Mouse (Mus musculus) lung, adult 2 months (tissue): ENCODE data around the gene Cdca5. TPM values are rescaled to one million over a fixed set of nuclear protein-coding genes. Genes with fewer than 3 reads are reported as not detected.
A peak's percentile ranks its signal among the peaks of the same experiment; 100 is the strongest.
"Not testable (repeated sequence)": the region's sequence is repeated elsewhere in the genome, so short reads cannot be mapped to it uniquely, and the experiment has no call there.

Source experiments
- DNase-seq: peaks from one replicate; pipeline ENCODE4 v3.0.0; 2022
- H3K4me1 ChIP-seq: fragments of 200-500 bp; 2 replicates; pipeline ENCODE4 v1.6.1; 2011; ENCODE audit warnings: low read length; ENCODE audit not compliant: control insufficient read depth, insufficient read depth
- H3K4me3 ChIP-seq: fragments of 200-500 bp; replicated peaks from 2 replicates; pipeline ENCODE3; 2011; ENCODE audit warnings: low read depth, mild to moderate bottlenecking, control low read depth, low read length; ENCODE audit errors: extremely low read depth
- CTCF ChIP-seq: fragments of 200-500 bp; IDR thresholded peaks from 2 replicates; pipeline ENCODE4 v1.5.1; 2011; ENCODE audit warnings: mild to moderate bottlenecking, low read length, control low read depth; ENCODE audit not compliant: insufficient read depth
- POLR2A ChIP-seq: fragments of 200-500 bp; IDR thresholded peaks from 2 replicates; pipeline ENCODE4 v1.6.1; 2011; ENCODE audit warnings: low read depth, mild to moderate bottlenecking, control low read depth, low read length, borderline replicate concordance; ENCODE audit errors: extremely low read depth
- WGBS: fragments of 180-500 bp; shearing (Covaris S2); methylation state at CpG from one replicate; pipeline ENCODE4 v1.1.7; 2018; 5-methylcytosine and 5-hydroxymethylcytosine counted together
- polyA plus RNA-seq: library from polyadenylated mRNA; depleted of rRNA; stranded (reverse); fragments of >200 nt; gene quantifications from 2 replicates; pipeline ENCODE4 v1.2.3, GENCODE M21; 2012; rRNA removed

The Cdca5 gene
- polyA plus RNA-seq: 0.63 and 0.92 TPM in 2 replicates

DNA sequence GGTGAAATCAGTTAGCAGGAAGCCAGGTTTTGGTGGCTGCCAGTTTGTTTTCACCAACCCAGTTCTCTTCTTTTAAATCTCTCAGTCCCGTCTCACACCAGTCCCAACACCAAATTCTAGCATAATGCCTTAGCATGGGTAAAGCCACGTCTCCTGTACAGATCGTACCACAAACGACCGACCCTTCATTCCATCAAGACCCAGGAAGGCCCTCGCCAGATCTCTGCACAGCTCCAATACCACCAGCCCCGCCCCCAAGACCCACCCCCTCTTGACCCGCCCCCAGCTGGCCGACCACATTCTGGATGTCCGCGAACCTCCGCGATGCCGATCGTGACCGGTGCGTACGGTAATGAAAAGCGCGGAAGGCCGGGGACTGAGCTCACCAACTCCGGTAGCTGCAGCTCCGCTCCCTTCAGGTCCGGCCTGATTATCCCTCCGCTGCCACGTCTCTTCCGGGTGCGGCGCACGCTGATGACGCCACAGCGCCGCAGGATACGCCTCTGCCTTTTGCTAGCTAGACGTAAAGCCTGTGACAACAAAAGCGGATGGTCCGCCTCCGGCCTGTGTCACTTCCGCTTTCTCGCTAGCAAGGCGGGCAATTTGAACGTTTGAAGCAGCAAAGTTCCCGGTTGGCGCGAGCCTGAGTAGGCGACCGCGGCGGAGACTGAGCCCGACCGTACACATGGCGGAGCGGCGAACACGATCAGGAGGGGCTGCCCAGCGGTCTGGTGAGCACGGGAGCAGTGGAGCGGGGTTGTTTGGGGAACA, at the start of gene Cdca5, which contains the start of gene Zfpl1:
Gene Cdca5, plus strand, starts transcription at position 506 of the 771 bp plus-strand sequence.
Gene Zfpl1, minus strand, starts transcription at position 479 of the 771 bp plus-strand sequence.
- TF ChIP-seq POLR2A (peak; percentile 76; the same call in 1 of the 2 replicates), CTCF (no peak)
- WGBS: under 1% methylated on average over 58 of the region's 58 CpGs
- H3K4me3 ChIP-seq: peak within 1 kb of the TSS; percentile 94
- H3K4me1 ChIP-seq: peaks cover 7% of the 10 kb centered on the region
- DNase-seq: peak; percentile 96

DNA sequence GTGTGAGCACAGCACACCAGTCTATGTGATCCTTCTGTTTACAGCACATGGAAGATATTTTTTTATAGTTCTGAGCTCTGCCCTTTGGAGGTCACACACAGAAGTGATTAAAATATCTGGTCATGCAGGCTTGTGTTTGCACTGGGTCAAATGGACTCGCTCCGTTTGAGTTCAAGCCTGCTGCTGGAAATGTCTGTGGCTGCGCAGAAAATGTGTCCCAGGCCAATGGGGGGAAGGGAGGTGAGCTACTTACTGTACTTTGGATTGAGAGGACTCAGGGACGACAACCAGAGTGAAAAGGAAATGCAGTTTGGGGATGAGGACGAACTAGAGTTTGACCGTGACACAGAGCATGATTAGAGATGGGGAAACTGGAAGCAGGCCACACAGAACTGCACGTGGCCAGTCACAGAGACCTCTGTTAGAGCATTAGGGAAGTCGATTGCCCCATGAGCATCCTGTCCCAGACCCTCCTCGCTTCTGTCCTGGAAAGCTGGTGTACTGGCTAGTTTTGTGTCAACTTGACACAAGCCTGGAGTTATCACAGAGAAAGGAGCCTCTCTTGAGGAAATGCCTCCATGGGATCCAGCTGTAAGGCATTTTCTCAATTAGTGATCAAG, 48.7 kb upstream of the Cdca5 start:
- no peaks in the 10 kb centered on the region for H3K4me1 ChIP-seq
- no peak for TF ChIP-seq CTCF
- WGBS: 70% methylated on average over 9 of the region's 9 CpGs
- no peak for DNase-seq
- no peak overlapping the region for H3K4me3 ChIP-seq

DNA sequence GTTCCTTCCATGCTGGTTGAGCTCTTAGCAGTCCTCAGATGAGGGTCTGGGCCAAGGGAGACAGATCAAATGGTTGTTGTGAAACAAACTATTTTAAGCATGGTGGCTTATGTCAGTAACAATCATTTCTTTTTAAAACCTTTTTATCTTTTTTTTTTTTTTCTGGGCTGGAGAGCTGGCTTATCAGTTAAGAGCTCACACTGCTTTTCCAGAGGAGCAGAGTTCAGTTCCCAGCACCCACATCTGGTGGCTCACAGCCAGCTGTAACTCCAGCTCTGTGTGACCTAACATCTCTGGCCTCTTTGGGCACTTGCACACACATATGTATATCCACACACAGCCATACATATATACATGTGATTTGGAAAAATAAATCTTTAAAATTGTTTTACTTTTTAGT, 47.1 kb upstream of the Cdca5 start:
- Histone ChIP-seq H3K4me3 (no peak overlapping the region), H3K4me1 (no peaks in the 10 kb centered on the region)
- TF ChIP-seq POLR2A: no peak
- no peak for TF ChIP-seq CTCF
- DNase-seq: no peak

DNA sequence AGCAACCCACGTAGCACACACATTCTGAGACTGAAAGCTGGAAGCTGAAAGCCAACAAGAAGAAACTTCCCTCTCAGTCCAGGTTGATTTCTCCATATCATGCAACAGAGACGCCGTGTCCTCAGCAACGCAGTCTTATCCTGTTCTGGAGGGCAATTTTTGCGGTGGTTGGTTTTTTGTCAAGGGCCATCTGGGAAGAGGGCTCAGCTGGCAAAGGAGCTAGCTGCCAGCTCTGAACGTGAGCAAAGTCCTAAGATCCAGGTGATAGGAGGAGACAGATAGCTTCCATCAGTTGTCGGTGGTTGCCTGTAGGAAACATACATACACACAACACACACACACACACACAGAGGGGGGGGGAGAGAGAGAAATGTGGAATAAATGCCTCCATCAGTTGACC, 46.5 kb upstream of the Cdca5 start:
- no peaks in the 10 kb centered on the region for H3K4me1 ChIP-seq
- no peak for DNase-seq
- WGBS: 78% methylated on average over 7 of the region's 7 CpGs
- H3K4me3 ChIP-seq: no peak overlapping the region
- TF ChIP-seq POLR2A: no peak
- no peak for TF ChIP-seq CTCF

DNA sequence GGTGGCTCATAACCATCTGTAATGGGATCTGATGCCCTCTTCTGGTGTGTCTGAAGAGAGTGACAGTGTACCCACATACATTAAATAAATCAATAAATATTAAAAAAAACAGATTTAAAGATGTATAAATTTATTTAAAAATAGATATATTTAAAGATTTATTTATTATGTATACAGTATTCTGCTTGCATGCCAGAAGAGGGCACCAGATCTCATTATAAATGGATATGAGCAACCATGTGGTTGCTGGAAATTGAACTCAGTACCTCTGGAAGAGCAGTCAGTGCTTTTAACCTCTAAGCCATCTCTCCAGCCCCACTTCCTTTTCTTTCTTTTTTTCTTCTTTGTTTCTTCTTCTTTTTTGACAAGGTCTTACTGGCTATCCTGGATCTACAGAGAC, 44.8 kb upstream of the Cdca5 start:
- TF ChIP-seq CTCF (no peak), POLR2A (no peak)
- no peak overlapping the region for H3K4me3 ChIP-seq
- no peaks in the 10 kb centered on the region for H3K4me1 ChIP-seq
- no peak for DNase-seq

DNA sequence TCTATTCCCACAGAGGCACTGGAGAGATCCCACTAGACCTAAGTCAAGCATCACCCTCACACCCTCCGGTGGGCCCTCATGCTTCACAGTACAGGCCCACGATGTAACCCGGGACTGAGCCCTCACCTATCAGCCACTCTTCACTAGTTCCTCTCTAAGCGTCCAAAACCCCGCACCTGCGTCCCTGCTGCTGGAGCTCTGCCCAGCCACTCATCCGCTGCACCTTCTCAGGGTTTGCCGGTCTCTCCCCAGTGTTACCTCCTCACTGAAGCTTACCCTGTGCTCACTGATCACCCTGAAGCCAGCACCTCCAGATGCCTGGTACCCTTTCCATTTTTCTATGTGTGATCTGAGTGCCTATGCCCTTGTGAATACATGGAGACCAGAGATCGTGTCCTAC, 42.5 kb upstream of the Cdca5 start:
- Histone ChIP-seq H3K4me1 (no peaks in the 10 kb centered on the region), H3K4me3 (no peak overlapping the region)
- DNase-seq: no peak
- WGBS: 64% methylated on average over 9 of the region's 9 CpGs
- TF ChIP-seq POLR2A (no peak), CTCF (no peak)

DNA sequence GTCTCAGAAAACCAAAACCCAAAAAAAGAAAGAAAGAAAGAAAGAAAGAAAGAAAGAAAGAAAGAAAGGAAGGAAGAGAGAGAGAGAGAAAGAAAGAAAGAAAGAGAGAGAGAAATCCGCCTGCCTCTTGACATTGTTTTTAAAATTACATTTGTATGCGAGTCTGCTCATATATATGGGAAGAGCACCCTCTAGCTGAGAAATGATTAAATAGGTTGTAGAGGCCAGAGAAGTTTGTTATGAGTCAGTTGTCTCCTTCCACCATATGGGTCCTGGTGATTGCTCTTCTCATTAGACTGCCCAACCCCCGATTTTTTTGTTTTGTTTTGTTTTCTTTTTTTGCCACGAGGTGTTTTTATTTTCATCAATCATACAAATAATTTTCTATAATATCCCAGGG, 40.7 kb upstream of the Cdca5 start:
- DNase-seq, H3K4me1 ChIP-seq, H3K4me3 ChIP-seq: not testable (repeated sequence)
- 29% methylated on average over 4 of the region's 4 CpGs for WGBS

DNA sequence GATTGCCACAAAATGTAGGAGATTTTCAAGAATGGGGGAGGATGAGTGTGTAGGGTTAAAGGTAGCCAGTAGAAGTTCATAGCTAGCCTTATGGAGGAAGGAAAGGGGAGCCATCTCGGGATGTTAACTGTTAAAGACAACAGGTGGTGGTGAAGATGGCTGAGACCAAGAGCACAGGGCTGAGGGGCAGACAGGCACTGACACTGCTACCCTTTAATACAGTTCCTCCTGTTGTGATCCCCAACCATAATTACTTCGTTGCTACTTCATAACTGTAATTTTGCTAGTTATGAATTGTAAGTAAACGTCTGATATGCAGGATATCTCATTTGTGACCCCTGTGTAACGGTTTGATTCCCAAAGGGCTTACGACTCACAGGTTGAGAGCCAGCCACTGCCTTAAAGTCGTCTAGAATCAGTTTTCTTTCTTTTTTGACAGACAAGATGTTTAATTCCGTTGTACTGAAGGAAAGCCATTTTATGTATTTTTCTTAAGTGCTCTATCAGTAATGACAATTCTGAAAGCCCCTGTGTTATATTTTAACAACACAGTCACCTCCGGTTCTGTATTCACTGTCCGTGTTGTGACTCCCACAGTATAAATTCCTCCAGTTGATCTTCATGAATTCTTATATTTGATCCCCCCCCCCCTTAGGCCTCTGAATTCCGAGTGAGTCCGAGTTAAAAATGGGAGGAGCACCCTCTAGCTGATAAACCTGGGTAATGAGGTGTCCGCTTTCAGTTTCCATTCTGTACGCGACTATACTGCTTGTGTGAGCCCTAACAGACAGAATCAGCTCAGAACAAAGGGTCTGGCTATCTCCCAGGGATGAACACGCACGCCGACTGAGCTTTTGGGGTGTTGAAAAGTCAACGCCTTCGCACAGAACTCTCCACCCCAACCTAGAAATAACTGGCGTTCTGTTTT, 39.2 kb upstream of the Cdca5 start:
- no peak for TF ChIP-seq CTCF
- TF ChIP-seq POLR2A: no peak
- no peak for DNase-seq
- H3K4me3 ChIP-seq: peak overlapping the region; percentile 100
- 10% methylated on average over 20 of the region's 20 CpGs for WGBS
- H3K4me1 ChIP-seq: peaks cover 4% of the 10 kb centered on the region

DNA sequence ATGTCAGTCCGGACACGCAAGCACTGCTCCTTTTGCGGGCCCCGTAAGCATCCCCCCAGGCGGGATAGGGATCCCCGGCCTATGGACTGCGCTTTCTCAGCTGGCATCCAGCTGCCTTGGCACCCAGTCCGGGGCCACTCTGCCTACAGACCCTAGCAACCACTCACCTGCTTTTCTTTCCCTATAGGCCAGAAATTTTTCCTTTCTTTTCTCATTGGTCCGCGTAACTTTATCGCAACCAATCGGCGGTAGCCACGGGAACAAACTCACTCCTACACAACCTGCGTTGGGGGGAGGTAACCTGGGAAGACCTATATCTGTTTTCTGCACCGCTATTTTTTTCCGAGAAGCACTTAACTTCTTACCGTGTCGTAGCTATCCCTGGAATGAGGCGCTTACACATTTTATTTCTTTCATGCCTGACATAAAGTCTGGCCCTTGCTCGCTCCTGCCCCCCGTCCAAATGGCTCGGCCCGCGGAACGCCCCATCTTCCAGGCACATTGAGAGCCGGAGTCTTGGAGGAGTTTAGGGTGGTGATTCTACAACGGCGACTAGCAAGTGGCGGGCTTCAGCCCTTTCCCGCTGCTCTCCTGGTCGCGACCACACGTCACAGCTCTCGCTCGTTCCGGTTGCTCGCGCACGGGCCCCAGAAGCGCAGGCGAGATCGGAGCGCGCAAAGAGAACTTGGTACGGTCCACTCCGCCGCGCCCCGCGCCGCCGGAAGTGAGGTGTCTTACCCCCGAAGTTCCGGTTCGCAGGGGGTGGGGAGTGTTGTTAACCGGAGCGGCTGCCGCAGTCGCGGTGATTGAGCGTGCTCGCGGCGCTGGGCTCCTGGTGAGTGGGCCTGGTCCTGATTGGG, 38.3 kb upstream of the Cdca5 start, which contains the start of gene Syvn1:
Gene Syvn1, plus strand, starts transcription at position 283 of the 860 bp plus-strand sequence.
- WGBS: under 1% methylated on average over 65 of the region's 65 CpGs
- Histone ChIP-seq H3K4me1 (peaks cover 4% of the 10 kb centered on the region), H3K4me3 (peak within 1 kb of the TSS; percentile 100)
- peak; percentile 93 for DNase-seq
- TF ChIP-seq CTCF: no peak
- TF ChIP-seq POLR2A: peak; percentile 80
